Mouse (Mus musculus) ovary, postnatal 36 days (tissue): ENCODE data around the gene Spats2l.

Experiments
- DNase-seq: peaks from one replicate; pipeline ENCODE4 v3.0.0; 2022; ENCODE audit warnings: low spot score, mixed read lengths

Spats2l gene

GRCm38 (mm10) chr1:57824966-57825759 is 51.2 kb downstream of the Spats2l start:
- no peak for DNase-seq

GRCm38 (mm10) chr1:57826245-57826644 is 52.3 kb downstream of the Spats2l start:
- DNase-seq: no peak

GRCm38 (mm10) chr1:57833145-57833544 is 59.2 kb downstream of the Spats2l start:
- no peak for DNase-seq

GRCm38 (mm10) chr1:57835128-57835527 is 61.2 kb downstream of the Spats2l start:
- no peak for DNase-seq

GRCm38 (mm10) chr1:57836686-57837317 is 62.8 kb downstream of the Spats2l start:
- DNase-seq: no peak

- no peak for DNase-seq
Observed at GRCm38 (mm10) chr1:57839863-57840262, 65.9 kb downstream of the Spats2l start.

- no peak for DNase-seq
Observed at GRCm38 (mm10) chr1:57845054-57845722, 71.2 kb downstream of the Spats2l start.

- no peak for DNase-seq
Observed at GRCm38 (mm10) chr1:57846856-57847698, 73.1 kb downstream of the Spats2l start.

- DNase-seq: no peak
Observed at GRCm38 (mm10) chr1:57849087-57849486, 75.1 kb downstream of the Spats2l start.

GRCm38 (mm10) chr1:57849916-57850315 is 76.0 kb downstream of the Spats2l start:
- DNase-seq: no peak

GRCm38 (mm10) chr1:57851871-57852270 is 77.9 kb downstream of the Spats2l start:
- DNase-seq: no peak

- DNase-seq: no peak
Observed at GRCm38 (mm10) chr1:57852562-57853271, 78.8 kb downstream of the Spats2l start.

- DNase-seq: no peak
Observed at GRCm38 (mm10) chr1:57857799-57858198, 83.8 kb downstream of the Spats2l start.

GRCm38 (mm10) chr1:57862024-57862423 is 88.1 kb downstream of the Spats2l start:
- no peak for DNase-seq

GRCm38 (mm10) chr1:57868651-57869050 is 94.7 kb downstream of the Spats2l start:
- no peak for DNase-seq

- DNase-seq: no peak
Observed at GRCm38 (mm10) chr1:57872006-57872405, 98.0 kb downstream of the Spats2l start.

- DNase-seq: no peak
Observed at GRCm38 (mm10) chr1:57873996-57874395, 100.0 kb downstream of the Spats2l start.

GRCm38 (mm10) chr1:57875109-57875508 is 101.1 kb downstream of the Spats2l start:
- no peak for DNase-seq

- no peak for DNase-seq
Observed at GRCm38 (mm10) chr1:57875512-57875911, 101.5 kb downstream of the Spats2l start.

- DNase-seq: no peak
Observed at GRCm38 (mm10) chr1:57878957-57879356, 105.0 kb downstream of the Spats2l start.

- no peak for DNase-seq
Observed at GRCm38 (mm10) chr1:57884867-57885266, 110.9 kb downstream of the Spats2l start.
